Mouse (Mus musculus) cerebellum, adult 9-11 months (tissue): ENCODE data around the gene 1700061G19Rik.

Experiments used
- DNase-seq: peaks from one replicate; pipeline ENCODE4 v3.0.0; 2022

Gene 1700061G19Rik

DNA sequence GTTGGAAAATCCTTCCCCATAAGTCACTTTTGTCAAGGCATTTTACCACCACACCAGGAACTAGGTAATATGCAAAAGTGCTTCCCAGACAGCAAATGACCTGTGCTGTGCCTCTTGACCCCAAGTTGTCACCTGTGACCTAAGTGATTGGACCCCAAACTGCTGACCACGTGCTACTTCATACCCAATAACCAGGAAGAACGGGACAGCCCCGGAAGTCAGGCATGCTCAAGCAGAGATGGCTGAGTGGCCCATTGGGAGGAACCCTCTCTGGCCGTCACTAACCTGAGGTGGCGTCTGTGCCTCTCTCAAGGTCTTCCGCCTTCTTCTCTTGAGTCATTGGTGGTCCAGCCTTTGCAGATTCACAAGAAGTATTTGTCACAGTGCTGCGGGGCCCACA is 2.8 kb upstream of the 1700061G19Rik start:
- DNase-seq: no peak

- no peak for DNase-seq
Measured at GRCm38 (mm10) chr17:56874237-56874636, 1.0 kb upstream of the 1700061G19Rik start, which contains the start of gene Acsbg2. Gene Acsbg2 (minus strand): TSS chr17:56874447.

- no peak for DNase-seq
Measured at GRCm38 (mm10) chr17:56876465-56876864, 1.2 kb downstream of the 1700061G19Rik start.

GRCm38 (mm10) chr17:56876981-56877380 is 1.7 kb downstream of the 1700061G19Rik start:
- no peak for DNase-seq

- no peak for DNase-seq
Measured at GRCm38 (mm10) chr17:56877426-56877825, 2.1 kb downstream of the 1700061G19Rik start.

DNA sequence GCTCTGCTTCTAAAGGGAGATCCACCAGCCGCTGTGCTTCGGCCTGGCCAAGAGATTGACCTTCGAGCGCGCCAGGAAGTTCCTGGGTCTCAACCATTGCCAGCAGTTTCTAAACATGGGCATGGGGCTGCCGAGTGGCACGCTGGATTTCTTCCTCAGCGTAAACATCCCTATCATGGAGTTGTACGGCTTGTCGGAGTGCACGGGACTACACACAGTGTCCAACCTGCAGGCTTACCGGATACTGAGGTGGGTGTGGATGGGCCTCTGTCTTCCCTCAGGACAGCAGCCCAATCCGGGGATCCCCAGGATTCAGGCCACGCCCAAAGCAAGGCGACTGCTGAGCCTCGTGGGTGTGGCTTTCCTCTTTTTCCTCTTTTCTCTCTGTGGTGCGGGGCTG is 8.3 kb downstream of the 1700061G19Rik start:
- no peak for DNase-seq

GRCm38 (mm10) chr17:56884331-56884730 is 9.1 kb downstream of the 1700061G19Rik start:
- DNase-seq: no peak

DNA sequence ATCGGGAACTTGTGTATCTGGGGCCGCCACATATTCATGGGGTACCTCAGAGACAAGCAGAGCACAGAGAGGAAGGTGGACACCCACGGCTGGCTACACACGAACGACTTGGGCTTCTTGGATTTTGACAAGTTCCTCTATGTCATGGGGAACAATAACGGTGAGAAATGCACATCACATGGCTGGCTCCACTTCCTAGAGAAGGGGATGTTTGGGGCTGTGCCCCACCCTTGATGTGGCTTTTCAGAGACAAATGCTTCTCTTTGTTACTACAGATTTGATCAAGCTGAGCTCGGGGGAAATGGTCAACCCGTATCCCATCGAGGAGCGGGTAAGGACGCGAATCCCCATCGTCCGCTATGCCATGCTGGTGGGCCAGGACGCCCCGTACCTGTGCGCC is 9.5 kb downstream of the 1700061G19Rik start:
- no peak for DNase-seq

- no peak for DNase-seq
Measured at GRCm38 (mm10) chr17:56888050-56888449, 12.8 kb downstream of the 1700061G19Rik start.

GRCm38 (mm10) chr17:56890018-56890417 is 14.7 kb downstream of the 1700061G19Rik start:
- DNase-seq: no peak

DNA sequence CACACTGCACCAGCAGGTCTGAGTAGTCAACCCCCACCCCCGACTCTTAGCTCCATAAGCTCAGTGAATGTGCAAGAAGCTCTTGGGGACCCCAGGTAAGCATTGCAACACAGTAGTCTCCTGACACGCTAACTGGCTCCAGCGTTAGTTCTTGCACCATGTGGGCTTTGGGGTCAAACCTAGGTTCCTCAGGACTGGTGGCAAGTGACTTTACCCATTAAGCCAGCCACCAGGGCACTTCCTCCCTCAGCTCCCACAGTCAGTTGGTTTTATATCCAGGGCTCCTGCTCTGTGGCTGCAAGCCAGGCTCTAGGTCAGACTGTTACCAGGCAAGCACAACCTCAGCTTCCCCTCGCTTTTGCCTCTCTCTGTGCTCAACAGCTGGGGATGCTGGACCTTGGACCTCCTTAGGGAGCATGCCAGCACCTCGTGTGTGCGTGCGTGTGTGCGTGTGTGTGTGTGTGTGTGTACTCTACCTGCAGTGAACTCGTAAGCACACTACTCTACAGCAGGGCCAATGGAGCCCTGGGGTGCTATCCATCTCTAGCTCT is 20.2 kb downstream of the 1700061G19Rik start:
- no peak for DNase-seq

DNA sequence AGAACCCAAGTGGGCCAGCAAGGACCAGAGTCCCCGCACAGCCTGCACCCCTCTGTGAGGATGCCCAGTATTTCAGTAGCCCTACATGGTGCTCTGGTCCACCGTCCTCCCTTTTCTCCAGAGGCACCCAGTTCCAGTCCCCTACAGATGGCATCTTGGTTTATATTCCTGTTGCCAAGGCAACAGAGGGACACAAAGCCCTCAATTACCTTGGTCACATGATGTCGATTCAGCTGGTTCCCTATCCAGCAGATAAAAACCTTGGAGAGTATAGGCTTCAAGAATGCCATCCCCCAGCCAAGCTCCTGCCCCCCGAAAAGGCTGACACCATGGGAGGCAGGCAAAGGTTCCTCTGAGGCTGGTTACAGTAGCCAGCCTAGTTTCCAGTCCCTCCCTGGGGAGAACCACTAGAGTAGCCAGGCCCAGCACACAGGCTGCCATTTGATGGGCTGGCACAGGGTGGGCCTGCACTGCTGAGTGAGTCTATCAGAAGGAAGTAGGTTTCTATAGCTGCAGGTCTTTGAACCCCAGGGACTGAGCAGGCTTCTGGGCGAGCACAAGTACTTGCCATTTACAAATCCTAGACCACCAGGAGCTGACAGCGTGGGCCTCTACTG is 21.3 kb downstream of the 1700061G19Rik start:
- no peak for DNase-seq

DNA sequence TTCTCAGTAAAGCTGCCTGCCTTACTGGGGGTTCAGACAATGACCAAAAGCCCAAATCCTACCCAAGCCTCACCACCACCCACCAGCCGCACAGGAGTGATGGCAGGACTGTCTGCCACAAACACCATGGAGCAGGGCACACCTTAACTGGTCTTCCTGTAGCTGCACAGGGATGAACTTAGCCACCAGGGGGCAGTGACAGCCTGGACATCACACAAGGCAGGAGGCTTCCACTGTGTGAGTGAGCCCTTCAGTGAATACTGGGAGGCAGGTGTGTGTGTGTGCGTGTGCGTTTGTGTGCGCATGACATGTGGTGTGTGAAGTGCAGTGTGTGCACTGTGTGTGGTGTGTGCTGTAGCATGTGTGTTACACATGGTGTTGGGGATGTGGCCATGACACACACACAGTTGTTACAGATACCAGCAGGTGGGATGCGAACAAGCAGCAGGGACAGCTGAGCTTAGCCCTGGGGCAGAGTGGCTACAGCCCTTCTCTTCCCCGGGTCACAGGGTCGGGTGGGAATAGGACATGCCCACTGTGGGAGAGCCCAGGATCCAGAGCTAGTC is 22.4 kb downstream of the 1700061G19Rik start:
- DNase-seq: peak; percentile 77

DNA sequence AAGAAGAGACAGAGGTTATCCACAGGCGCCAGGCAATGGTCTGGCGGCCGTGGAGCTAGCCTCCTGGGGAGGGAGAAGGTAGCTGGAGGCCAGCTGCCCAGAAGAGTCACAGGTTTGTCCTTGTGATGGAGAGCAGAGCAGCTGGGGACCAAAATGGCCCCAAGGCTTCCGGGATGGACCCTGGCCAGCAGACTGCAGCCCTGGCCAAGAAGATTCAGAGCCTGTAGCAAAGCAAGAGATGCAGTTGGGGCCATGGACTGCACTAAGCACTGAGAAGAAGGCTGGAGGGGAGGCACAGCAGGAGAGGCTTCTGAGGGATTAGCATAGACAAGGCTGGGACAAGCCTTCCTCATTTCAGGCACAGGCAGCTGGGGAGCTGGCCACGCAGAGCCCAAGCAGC is 27.4 kb downstream of the 1700061G19Rik start:
- no peak for DNase-seq

GRCm38 (mm10) chr17:56906166-56906565 is 30.9 kb downstream of the 1700061G19Rik start:
- DNase-seq: no peak

DNA sequence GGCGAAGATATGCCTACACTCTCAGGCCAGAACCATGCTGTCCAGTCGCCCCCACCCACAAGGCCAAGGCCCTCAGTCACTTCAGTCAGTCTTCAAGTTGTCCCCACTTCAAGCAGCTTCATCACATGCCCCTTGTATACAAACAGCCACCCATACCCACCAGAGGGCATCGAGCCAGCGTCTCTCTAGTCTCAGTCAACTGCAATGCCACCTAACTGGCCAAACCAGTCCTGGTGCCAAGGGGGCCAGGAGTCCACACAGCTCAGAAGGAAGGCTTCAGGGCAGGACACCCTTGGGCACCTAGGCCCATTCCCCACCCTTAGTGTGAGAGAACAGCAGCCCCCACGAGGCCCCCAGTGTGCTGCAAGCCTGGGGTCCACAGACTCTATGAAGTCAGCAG is 31.8 kb downstream of the 1700061G19Rik start:
- DNase-seq: no peak

GRCm38 (mm10) chr17:56907887-56908286 is 32.6 kb downstream of the 1700061G19Rik start:
- DNase-seq: no peak

DNA sequence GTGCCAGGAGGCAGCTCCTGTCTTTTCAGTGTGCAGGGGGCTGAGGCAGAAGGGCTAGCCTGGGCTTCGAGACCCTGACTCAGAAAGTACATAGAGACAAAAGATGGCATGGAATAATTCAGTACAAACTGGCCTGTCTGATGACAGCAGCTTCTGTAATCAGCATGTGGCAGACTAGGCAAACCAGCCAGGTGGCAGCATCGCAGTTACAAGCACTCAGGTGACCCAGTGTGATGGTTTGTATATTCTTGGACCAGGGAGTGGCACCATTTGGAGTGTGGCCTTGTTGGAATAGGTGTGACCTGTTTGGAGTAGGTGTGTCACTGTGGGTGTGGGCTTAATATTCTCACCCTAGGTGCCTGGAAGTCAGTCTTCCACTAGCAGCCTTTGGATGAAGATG is 34.5 kb downstream of the 1700061G19Rik start:
- DNase-seq: peak; percentile 58

DNA sequence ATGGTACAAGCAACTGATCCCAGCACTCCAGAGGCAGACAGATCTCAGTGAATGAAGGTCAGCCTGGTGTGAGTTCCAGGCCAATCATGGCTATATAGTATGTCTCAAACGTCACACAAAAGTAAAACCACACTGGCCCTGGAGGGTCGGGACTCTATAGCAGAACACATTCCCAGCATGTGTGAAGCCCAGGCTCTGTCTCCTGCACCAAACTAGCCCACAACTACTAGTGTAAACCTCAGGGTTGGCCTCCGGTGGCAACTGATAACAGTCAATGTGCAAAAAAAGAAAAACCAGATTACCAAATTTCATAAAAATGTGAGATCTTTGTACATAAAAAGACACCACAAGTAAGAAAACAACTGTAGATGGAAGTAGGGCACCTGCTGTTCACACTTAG is 37.7 kb downstream of the 1700061G19Rik start:
- no peak for DNase-seq

DNA sequence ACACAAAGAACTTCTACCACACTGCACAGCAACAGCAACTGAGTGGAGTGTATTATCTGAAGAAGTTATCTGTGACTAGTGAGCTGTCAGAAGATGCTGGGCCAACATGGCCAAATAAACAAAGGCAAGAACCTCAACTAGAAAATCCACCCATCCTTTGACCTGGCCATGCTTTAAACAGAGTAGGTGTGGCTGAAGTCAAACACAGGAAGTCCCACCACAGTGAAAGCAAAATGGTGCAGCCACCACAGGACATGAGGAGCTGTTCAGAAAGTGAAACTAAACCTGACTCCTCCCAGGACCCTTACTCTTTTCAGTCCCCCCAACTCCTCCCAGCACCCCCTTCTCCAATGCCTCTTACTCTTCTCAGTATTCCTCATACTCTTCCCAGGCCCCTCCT is 38.2 kb downstream of the 1700061G19Rik start:
- DNase-seq: no peak

GRCm38 (mm10) chr17:56917166-56917565 is 41.9 kb downstream of the 1700061G19Rik start:
- DNase-seq: no peak

- DNase-seq: no peak
Measured at GRCm38 (mm10) chr17:56919725-56920124, 44.4 kb downstream of the 1700061G19Rik start.

DNA sequence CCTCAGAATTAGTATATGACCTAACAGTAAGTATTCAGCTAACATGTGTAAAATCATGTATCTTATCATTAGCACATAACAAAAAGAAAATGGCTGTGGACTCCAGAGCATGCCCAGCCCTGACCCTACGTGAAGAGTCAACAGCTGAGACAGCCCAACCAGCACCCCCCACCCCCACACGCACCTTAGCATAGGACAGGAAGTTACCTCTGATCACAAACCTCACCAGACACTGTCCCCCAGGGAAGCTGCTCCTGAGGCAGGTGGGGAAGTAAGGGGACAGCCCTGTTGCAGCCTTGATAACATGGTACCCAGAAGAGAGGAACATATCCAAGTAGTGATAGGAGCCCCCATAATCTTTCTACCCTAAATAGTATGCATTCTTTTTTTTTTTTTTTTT is 50.7 kb downstream of the 1700061G19Rik start:
- no peak for DNase-seq

DNA sequence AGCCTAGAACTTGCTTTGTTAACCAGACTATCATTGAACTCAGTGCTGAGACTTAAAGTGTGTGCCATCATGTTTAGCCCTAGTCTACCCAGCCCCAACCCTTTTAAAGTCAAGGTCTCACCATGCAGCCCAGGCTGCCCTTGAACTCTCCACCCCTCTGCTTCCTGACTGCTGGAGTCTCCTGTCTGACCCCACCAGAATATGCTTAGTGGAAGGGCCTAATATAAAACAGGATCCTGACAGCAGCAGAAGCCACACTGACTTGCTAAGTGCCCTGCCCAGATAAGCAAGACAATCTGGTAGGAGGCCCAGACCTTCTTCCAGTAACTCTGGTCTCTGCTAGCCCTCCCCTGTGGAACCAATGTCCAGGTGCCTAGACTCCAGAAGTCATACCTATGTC is 53.8 kb downstream of the 1700061G19Rik start:
- DNase-seq: no peak

DNA sequence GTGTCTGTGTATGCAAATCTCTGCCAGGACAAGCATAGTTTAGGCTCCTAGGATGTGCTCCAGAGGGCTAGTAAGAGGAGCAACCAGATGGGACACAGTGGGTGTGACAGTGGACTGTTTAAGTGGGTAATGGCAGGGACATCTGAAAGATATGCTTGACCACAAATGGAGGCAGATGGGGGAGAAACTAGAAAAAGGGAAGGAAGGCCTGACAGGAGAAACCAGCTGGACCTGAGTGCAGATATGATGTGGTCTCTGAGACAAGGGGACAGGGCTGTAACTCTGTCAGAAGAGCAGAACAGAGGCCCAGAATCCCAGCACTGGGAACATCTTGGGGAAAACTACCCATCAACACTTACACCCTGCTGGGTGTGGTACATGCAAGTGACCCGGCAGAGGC is 54.3 kb downstream of the 1700061G19Rik start:
- peak; percentile 3 for DNase-seq
